Mouse (Mus musculus) ovary, adult 18-20 months (tissue): Measurements from ENCODE around the gene Tmem120b.
"Not testable (repeated sequence)": the region's sequence is repeated elsewhere in the genome, so short reads cannot be mapped to it uniquely, and the experiment has no call there.

Experiments used
- DNase-seq: peaks from one replicate; pipeline ENCODE4 v3.0.0; 2022; ENCODE audit warnings: low spot score, mixed read lengths

The Tmem120b gene

GRCm38 (mm10) chr5:123057366-123058250 lies 10.6 kb upstream of the Tmem120b start:
- peak; percentile 100 for DNase-seq

- no peak for DNase-seq
Observed at GRCm38 (mm10) chr5:123058251-123059102, 9.7 kb upstream of the Tmem120b start.

- DNase-seq: no peak
Observed at GRCm38 (mm10) chr5:123059757-123060520, 8.3 kb upstream of the Tmem120b start.

- no peak for DNase-seq
Observed at GRCm38 (mm10) chr5:123060706-123061401, 7.4 kb upstream of the Tmem120b start.

GRCm38 (mm10) chr5:123061402-123061749 lies 6.8 kb upstream of the Tmem120b start:
- DNase-seq: not testable (repeated sequence)

GRCm38 (mm10) chr5:123063141-123063540 lies 5.1 kb upstream of the Tmem120b start:
- no peak for DNase-seq

- no peak for DNase-seq
Observed at GRCm38 (mm10) chr5:123064207-123064606, 4.0 kb upstream of the Tmem120b start.

DNA sequence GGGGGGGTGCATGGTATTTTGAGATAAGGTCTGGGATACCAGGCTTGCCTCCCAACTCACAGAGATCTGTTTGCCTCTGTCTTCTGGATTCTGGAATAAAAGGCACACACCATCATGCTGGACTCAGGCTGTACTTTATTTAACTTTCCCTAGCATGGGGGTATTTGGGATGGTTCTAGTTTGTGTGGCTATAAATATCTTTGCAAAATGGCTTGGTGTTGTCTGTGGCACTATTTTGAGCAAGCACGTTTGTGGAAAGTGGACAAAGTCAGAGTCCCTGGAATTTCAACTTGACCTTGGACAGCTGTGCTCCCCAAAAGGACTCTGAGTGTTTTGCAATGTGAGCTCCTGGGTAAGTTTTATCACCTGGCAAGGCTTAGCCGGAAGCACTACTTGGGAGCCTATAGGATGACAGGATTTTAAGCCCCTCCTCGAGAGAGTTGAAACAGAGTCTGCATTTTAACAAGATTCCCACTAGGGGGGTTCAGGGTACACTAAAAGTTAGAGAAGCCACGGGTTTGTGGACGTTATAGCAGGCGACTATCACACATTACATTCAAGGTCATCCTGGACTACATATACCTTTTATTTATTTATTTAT lies 720 bp upstream of the Tmem120b start:
- DNase-seq: no peak

- DNase-seq: no peak
Observed at GRCm38 (mm10) chr5:123068714-123069113, 499 bp downstream of the Tmem120b start.

DNA sequence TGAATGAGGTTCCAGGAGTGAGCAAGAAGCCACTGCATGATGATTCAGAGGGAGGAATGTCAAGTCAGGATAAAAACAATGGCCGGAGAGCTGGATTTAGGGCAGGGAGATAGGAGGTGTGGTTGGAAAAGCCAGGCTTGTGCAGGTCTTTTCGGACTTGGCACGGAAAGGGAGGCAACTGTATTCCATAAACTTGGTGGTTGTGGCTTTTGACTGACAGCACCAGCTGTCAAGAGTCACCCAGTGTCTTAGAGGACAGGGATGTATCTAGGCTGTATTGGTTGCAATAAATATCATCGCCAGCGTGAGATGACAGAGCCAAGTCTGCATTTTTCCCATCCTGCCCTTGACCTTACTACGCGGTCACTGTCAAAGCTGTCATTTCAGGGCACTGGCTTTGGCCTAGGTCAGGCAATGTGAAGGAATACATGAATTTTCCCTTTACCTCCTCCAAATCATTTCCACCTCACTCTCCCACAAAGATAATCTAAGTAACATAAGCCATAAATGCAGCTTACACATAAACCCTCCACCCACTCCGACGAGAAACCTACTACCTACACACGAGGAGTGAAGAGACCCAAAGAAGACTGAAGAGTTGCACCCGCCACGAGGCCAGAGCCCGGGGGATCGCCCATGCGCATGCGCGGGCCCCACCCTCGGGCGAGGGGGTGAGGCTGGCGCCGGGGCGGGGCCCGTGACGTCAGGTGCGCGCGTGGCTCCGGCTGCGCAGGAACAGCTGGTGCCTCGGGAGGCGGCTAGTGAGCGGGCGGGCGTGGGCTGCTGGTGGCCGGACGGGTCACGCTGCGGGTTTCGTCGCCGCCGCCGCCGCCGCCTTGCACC lies 7.6 kb downstream of the Tmem120b start:
- peak; percentile 87 for DNase-seq

GRCm38 (mm10) chr5:123076419-123077281 lies 8.4 kb downstream of the Tmem120b start:
- DNase-seq: no peak

GRCm38 (mm10) chr5:123079568-123079967 lies 11.4 kb downstream of the Tmem120b start:
- no peak for DNase-seq

DNA sequence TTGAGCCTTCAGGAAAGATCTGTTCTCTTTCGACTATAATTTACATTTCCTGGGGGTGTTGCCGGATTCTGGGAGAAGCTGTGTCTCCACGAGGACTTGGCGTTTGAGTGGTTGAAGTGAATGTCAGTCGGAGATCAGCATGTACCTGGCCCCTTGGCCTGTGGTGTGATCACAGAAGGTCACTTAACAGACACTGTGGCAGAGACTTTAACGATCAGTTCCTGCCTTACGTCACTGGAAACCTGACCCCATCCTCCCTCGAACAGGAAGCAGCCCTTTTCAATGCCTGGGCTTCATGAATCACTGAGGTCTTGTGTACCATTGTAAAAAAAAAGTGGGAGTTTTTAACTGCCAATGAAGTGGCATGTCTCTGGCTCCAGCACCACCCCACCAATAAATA lies 11.8 kb downstream of the Tmem120b start:
- no peak for DNase-seq

DNA sequence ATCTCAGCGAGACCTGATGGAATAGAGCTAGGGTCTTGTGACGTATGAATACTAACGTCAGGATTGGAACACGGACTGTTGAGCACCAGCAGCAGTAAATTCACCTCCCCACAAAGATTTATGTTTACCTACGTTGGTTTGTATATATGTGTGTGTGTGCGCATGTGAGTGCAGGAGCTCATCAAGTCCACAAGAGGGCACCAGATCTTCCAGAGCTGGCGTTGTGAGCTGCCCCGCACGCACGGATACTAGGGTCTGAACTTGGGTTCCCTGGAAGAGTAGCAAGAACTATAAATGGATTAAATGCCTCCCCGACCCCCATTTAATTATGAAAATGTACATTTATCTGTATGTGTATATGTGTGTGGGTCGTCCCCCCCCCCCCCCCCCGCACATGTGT lies 12.3 kb downstream of the Tmem120b start:
- no peak for DNase-seq

DNA sequence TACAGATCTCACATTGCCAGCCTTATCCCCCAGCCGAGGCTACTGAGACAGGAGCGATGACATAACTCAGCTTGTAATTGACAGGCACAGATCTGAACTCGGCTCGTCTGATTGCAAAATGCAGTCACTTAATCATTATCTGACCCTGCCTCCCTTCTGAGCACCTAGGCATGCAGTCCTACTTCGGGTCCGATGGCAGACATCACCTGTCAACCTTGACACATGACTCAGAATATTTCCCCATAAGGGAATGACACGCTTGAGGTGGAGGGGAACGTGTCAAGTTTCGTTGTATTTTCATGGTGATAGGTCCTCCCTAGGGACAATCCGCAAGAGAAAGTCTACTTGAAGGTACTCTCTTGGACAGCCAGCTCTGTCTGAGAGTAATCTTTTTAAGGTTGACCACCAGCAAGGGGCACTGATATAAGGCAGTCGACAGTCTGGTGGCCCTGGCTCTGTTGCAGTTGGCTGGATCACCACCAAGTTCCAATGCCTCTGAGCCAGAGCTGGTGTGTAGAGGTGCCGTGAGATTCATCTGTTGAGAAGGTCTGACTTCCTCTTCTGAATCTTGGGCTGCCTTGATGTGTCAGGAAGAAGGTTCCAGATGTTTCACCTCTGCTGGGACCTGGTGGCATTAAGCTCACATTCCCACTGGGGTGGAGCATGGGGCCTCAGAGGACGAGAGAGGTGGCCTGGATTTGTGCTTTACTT lies 15.3 kb downstream of the Tmem120b start:
- no peak for DNase-seq

GRCm38 (mm10) chr5:123086501-123086900 lies 18.3 kb downstream of the Tmem120b start:
- DNase-seq: no peak

- DNase-seq: no peak
Observed at GRCm38 (mm10) chr5:123088784-123089183, 20.6 kb downstream of the Tmem120b start.

- DNase-seq: no peak
Observed at GRCm38 (mm10) chr5:123090560-123091306, 22.5 kb downstream of the Tmem120b start.
